Mouse (Mus musculus): ENCODE data around the gene Twist2. TPM values are rescaled to one million over a fixed set of nuclear protein-coding genes. Genes with fewer than 3 reads are reported as not detected.

The Twist2 gene
- total RNA-seq, 1 experiment, result 2.6 TPM

GRCm38 (mm10) chr1:91875042-91875720 lies 73.9 kb downstream of the Twist2 start:
- TF ChIP-seq HCFC1 (IDR thresholded peaks at IDR 0.05; ENCODE audit: borderline replicate concordance, insufficient read depth, low read length), result no peak
- TF ChIP-seq MAFK (IDR thresholded peaks at IDR 0.05; ENCODE audit: insufficient read depth, low read depth, low read length), result no peak
- TF ChIP-seq CHD2 (IDR thresholded peaks at IDR 0.05; ENCODE audit: low read depth, low read length), result no peak
- no peak for TF ChIP-seq ZC3H11A (IDR thresholded peaks at IDR 0.05; ENCODE audit: borderline replicate concordance, low read depth, low read length)
- TF ChIP-seq ZNF384 (IDR thresholded peaks at IDR 0.05; ENCODE audit: low read depth, low read length), result no peak
- no peaks in the 10 kb centered on the region; a peak in 1 of 4 replicates for H3K4me1 ChIP-seq (ENCODE audit: control insufficient read depth in 2 of 2, insufficient read depth in 2 of 2, low read length in 2 of 2, poor library complexity in 1 of 2)

GRCm38 (mm10) chr1:91878696-91879095 lies 77.4 kb downstream of the Twist2 start:
- Histone ChIP-seq H3K9me3 (ENCODE audit: control insufficient read depth, insufficient read depth, low read depth, low read length) (no peaks in the 10 kb centered on the region), H3K4me3 (ENCODE audit: insufficient read depth in 1 of 2, low read depth in 1 of 2, low read length in 2 of 2, poor library complexity in 1 of 2, severe bottlenecking in 1 of 2) (no peak overlapping the region), H3K4me1 (ENCODE audit: control insufficient read depth in 2 of 2, insufficient read depth in 2 of 2, low read length in 2 of 2, poor library complexity in 1 of 2) (no peaks in the 10 kb centered on the region), H3K27ac (ENCODE audit: insufficient read depth, low read depth, low read length, poor library complexity, severe bottlenecking) (no peak overlapping the region), H3K9ac (ENCODE audit: insufficient read depth, low read depth, low read length, poor library complexity, severe bottlenecking) (no peak overlapping the region), H3K36me3 (ENCODE audit: control insufficient read depth, insufficient read depth, low read length, poor library complexity, severe bottlenecking) (no peaks in the 10 kb centered on the region)
- in situ Hi-C loops (cut with MboI; ENCODE audit: low sequenced_read_pairs in 2 of 2, unreplicated experiment in 2 of 2), result no loop called here
- no peak for TF ChIP-seq ZNF384 (IDR thresholded peaks at IDR 0.05; ENCODE audit: low read depth, low read length)
- no peak for TF ChIP-seq ZC3H11A (IDR thresholded peaks at IDR 0.05; ENCODE audit: borderline replicate concordance, low read depth, low read length)
- TF ChIP-seq HCFC1 (IDR thresholded peaks at IDR 0.05; ENCODE audit: borderline replicate concordance, insufficient read depth, low read length), result no peak
- no peak for TF ChIP-seq MAFK (IDR thresholded peaks at IDR 0.05; ENCODE audit: insufficient read depth, low read depth, low read length)
- TF ChIP-seq CHD2 (IDR thresholded peaks at IDR 0.05; ENCODE audit: low read depth, low read length), result no peak
- DNase-seq (ENCODE audit: low read depth, low spot score), result no peak

More at GRCm38 (mm10) chr1:91875042-91875720, 73.9 kb downstream of the Twist2 start:
- no peak overlapping the region for H3K9ac ChIP-seq (ENCODE audit: insufficient read depth, low read depth, low read length, poor library complexity, severe bottlenecking)
- H3K9me3 ChIP-seq (ENCODE audit: control insufficient read depth, insufficient read depth, low read depth, low read length), result no peaks in the 10 kb centered on the region
- in situ Hi-C loops (cut with MboI; ENCODE audit: low sequenced_read_pairs in 2 of 2, unreplicated experiment in 2 of 2), result no loop called here
- DNase-seq (ENCODE audit: low read depth, low spot score), result no peak
- no peak overlapping the region for H3K4me3 ChIP-seq (ENCODE audit: insufficient read depth in 1 of 2, low read depth in 1 of 2, low read length in 2 of 2, poor library complexity in 1 of 2, severe bottlenecking in 1 of 2)
- H3K36me3 ChIP-seq (ENCODE audit: control insufficient read depth, insufficient read depth, low read length, poor library complexity, severe bottlenecking), result no peaks in the 10 kb centered on the region
- no peak overlapping the region for H3K27ac ChIP-seq (ENCODE audit: insufficient read depth, low read depth, low read length, poor library complexity, severe bottlenecking)

- no peaks in the 10 kb centered on the region for H3K36me3 ChIP-seq (ENCODE audit: control insufficient read depth, insufficient read depth, low read length, poor library complexity, severe bottlenecking)
- in situ Hi-C loops (cut with MboI; ENCODE audit: low sequenced_read_pairs in 2 of 2, unreplicated experiment in 2 of 2), result no loop called here
- H3K9me3 ChIP-seq (ENCODE audit: control insufficient read depth, insufficient read depth, low read depth, low read length), result no peaks in the 10 kb centered on the region
- H3K4me1 ChIP-seq (ENCODE audit: control insufficient read depth in 2 of 2, insufficient read depth in 2 of 2, low read length in 2 of 2, poor library complexity in 1 of 2), result no peaks in the 10 kb centered on the region
- no peak overlapping the region for H3K27ac ChIP-seq (ENCODE audit: insufficient read depth, low read depth, low read length, poor library complexity, severe bottlenecking)
- H3K4me3 ChIP-seq (ENCODE audit: insufficient read depth in 1 of 2, low read depth in 1 of 2, low read length in 2 of 2, poor library complexity in 1 of 2, severe bottlenecking in 1 of 2), result no peak overlapping the region
- no peak overlapping the region for H3K9ac ChIP-seq (ENCODE audit: insufficient read depth, low read depth, low read length, poor library complexity, severe bottlenecking)
- no peak for DNase-seq (ENCODE audit: low read depth, low spot score)
- TF ChIP-seq HCFC1 (IDR thresholded peaks at IDR 0.05; ENCODE audit: borderline replicate concordance, insufficient read depth, low read length) (no peak), CHD2 (IDR thresholded peaks at IDR 0.05; ENCODE audit: low read depth, low read length) (no peak), ZC3H11A (IDR thresholded peaks at IDR 0.05; ENCODE audit: borderline replicate concordance, low read depth, low read length) (no peak), MAFK (IDR thresholded peaks at IDR 0.05; ENCODE audit: insufficient read depth, low read depth, low read length) (no peak), ZNF384 (IDR thresholded peaks at IDR 0.05; ENCODE audit: low read depth, low read length) (no peak)
These were observed 78.9 kb downstream of the Twist2 start for GRCm38 (mm10) chr1:91880156-91880555.

GRCm38 (mm10) chr1:91880899-91881298 lies 79.6 kb downstream of the Twist2 start:
- no peak for DNase-seq (ENCODE audit: low read depth, low spot score)
- Histone ChIP-seq H3K27ac (ENCODE audit: insufficient read depth, low read depth, low read length, poor library complexity, severe bottlenecking) (no peak overlapping the region), H3K9me3 (ENCODE audit: control insufficient read depth, insufficient read depth, low read depth, low read length) (no peaks in the 10 kb centered on the region), H3K4me1 (ENCODE audit: control insufficient read depth in 2 of 2, insufficient read depth in 2 of 2, low read length in 2 of 2, poor library complexity in 1 of 2) (no peaks in the 10 kb centered on the region), H3K4me3 (ENCODE audit: insufficient read depth in 1 of 2, low read depth in 1 of 2, low read length in 2 of 2, poor library complexity in 1 of 2, severe bottlenecking in 1 of 2) (no peak overlapping the region), H3K36me3 (ENCODE audit: control insufficient read depth, insufficient read depth, low read length, poor library complexity, severe bottlenecking) (no peaks in the 10 kb centered on the region), H3K9ac (ENCODE audit: insufficient read depth, low read depth, low read length, poor library complexity, severe bottlenecking) (no peak overlapping the region)
- in situ Hi-C loops (cut with MboI; ENCODE audit: low sequenced_read_pairs in 2 of 2, unreplicated experiment in 2 of 2), result no loop called here
- no peak for TF ChIP-seq ZC3H11A (IDR thresholded peaks at IDR 0.05; ENCODE audit: borderline replicate concordance, low read depth, low read length)
- no peak for TF ChIP-seq CHD2 (IDR thresholded peaks at IDR 0.05; ENCODE audit: low read depth, low read length)
- TF ChIP-seq ZNF384 (IDR thresholded peaks at IDR 0.05; ENCODE audit: low read depth, low read length), result no peak

Data from ES-E14 (cell line).